Mouse (Mus musculus) lung, embryonic 15.5 days (tissue): Measurements from ENCODE around the gene Glb1l. TPM values are rescaled to one million over a fixed set of nuclear protein-coding genes. Genes with fewer than 3 reads are reported as not detected.

ENCODE experiments used
- ATAC-seq: fragments of 200-750 bp; cut with Nextera tagmentation; 2 replicates; pipeline ENCODE4 v1.8.0; 2017; ENCODE audit warnings: moderate number of reproducible peaks, borderline replicate concordance; ENCODE audit not compliant: low FRiP score, low TSS enrichment; ENCODE audit errors: extremely low read depth
- H3K27ac ChIP-seq: fragments of 300-500 bp; sonication (generic); 2 replicates; pipeline ENCODE4 v1.5.1; 2015; ENCODE audit warnings: moderate library complexity, mild to moderate bottlenecking, inconsistent platforms
- H3K27me3 ChIP-seq: fragments of 300-500 bp; sonication (generic); 2 replicates; pipeline ENCODE4 v1.6.1; 2015; ENCODE audit warnings: inconsistent platforms
- H3K36me3 ChIP-seq: fragments of 300-500 bp; sonication (generic); 2 replicates; pipeline ENCODE4 v1.6.1; 2015; ENCODE audit warnings: inconsistent platforms
- H3K4me1 ChIP-seq: fragments of 300-500 bp; sonication (generic); 2 replicates; pipeline ENCODE4 v1.6.1; 2015; ENCODE audit warnings: inconsistent platforms
- H3K4me2 ChIP-seq: fragments of 300-500 bp; sonication (generic); 2 replicates; pipeline ENCODE4 v1.6.1; 2015; ENCODE audit warnings: inconsistent platforms, mild to moderate bottlenecking, moderate library complexity
- H3K4me3 ChIP-seq: fragments of 300-500 bp; sonication (generic); 2 replicates; pipeline ENCODE4 v1.5.1; 2015; ENCODE audit warnings: mild to moderate bottlenecking, inconsistent platforms
- H3K9ac ChIP-seq: fragments of 300-500 bp; sonication (generic); 2 replicates; pipeline ENCODE4 v1.6.1; 2015; ENCODE audit warnings: inconsistent platforms
- H3K9me3 ChIP-seq: fragments of 300-500 bp; sonication (generic); 2 replicates; pipeline ENCODE4 v1.6.1; 2016; ENCODE audit warnings: inconsistent platforms
- WGBS: fragments of 180-500 bp; shearing (Covaris S2); methylation state at CpG from one replicate; pipeline ENCODE4 v1.1.7; 2015; 5-methylcytosine and 5-hydroxymethylcytosine counted together
- microRNA-seq: library from miRNA; unstranded; fragments of <30 nt; microRNA quantifications from one replicate; pipeline ENCODE4, GENCODE M21; 2016
- polyA plus RNA-seq: library from polyadenylated mRNA; unstranded; fragments of >200 nt; fragmentation: Nextera tagmentation; extraction: Ambion mirVana; gene quantifications from 2 replicates; pipeline ENCODE4 v1.2.1, GENCODE M21; 2015

The Glb1l gene
- polyA plus RNA-seq, 1 experiment from 2014 or later = 16.6 TPM

- no peak overlapping the region for H3K9ac ChIP-seq
- H3K4me2 ChIP-seq = no peak overlapping the region
- no peaks in the 10 kb centered on the region for H3K9me3 ChIP-seq
- no peak for ATAC-seq
- no peaks in the 10 kb centered on the region for H3K4me1 ChIP-seq
- no peaks in the 10 kb centered on the region for H3K27me3 ChIP-seq
- no peak overlapping the region for H3K4me3 ChIP-seq
- H3K27ac ChIP-seq = no peak overlapping the region
- no peaks in the 10 kb centered on the region for H3K36me3 ChIP-seq
- 45% methylated on average over 5 of the region's 5 CpGs for WGBS
These were observed 50.9 kb downstream of the Glb1l start for GRCm38 (mm10) chr1:75159540-75160255.

DNA sequence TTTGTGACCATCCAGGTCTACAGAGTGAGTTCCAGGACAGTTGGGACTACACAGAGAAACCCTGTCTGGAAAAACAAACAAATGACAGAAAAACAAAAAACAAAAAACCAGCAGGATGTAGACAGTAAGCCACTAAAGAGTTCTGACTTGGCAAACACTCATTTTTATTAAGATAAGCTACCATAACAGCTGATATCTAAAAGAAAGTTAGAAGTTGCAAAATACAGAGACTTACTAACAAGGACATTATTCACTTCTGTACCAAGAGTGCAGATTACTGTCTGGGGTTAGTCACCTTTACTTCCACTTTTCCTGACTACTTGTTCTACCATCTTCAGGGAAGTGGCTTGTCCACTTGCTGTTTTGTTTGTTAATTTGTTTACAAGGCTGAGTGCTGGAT is 51.6 kb downstream of the Glb1l start:
- H3K4me1 ChIP-seq = no peaks in the 10 kb centered on the region
- no peak overlapping the region for H3K9ac ChIP-seq
- no peak overlapping the region for H3K4me3 ChIP-seq
- no peaks in the 10 kb centered on the region for H3K36me3 ChIP-seq
- no peaks in the 10 kb centered on the region for H3K9me3 ChIP-seq
- no peaks in the 10 kb centered on the region for H3K27me3 ChIP-seq
- no peak overlapping the region for H3K4me2 ChIP-seq
- ATAC-seq = no peak
- no peak overlapping the region for H3K27ac ChIP-seq

- no peak overlapping the region for H3K4me3 ChIP-seq
- no peak overlapping the region for H3K4me2 ChIP-seq
- H3K27ac ChIP-seq = no peak overlapping the region
- no peaks in the 10 kb centered on the region for H3K4me1 ChIP-seq
- no peak for ATAC-seq
- no peak overlapping the region for H3K9ac ChIP-seq
- WGBS = 40% methylated on average over 3 of the region's 3 CpGs
- no peaks in the 10 kb centered on the region for H3K9me3 ChIP-seq
- no peaks in the 10 kb centered on the region for H3K27me3 ChIP-seq
- no peaks in the 10 kb centered on the region for H3K36me3 ChIP-seq
These were observed 54.8 kb downstream of the Glb1l start for GRCm38 (mm10) chr1:75155837-75156236.

- H3K4me3 ChIP-seq = no peak overlapping the region
- no peaks in the 10 kb centered on the region for H3K9me3 ChIP-seq
- H3K27ac ChIP-seq = no peak overlapping the region
- H3K27me3 ChIP-seq = no peaks in the 10 kb centered on the region
- 83% methylated on average over 4 of the region's 4 CpGs for WGBS
- ATAC-seq = no peak
- peaks cover 41% of the 10 kb centered on the region for H3K36me3 ChIP-seq
- no peak overlapping the region for H3K9ac ChIP-seq
- H3K4me2 ChIP-seq = no peak overlapping the region
- peaks cover 8% of the 10 kb centered on the region for H3K4me1 ChIP-seq
These were observed 61.9 kb downstream of the Glb1l start for GRCm38 (mm10) chr1:75148727-75149126.

Small RNAs within 50 kb of the gene (microRNA-seq; reads per million reads assigned to microRNA genes)
- not detected for gene Gm27943

Other genes starting within 250 kb of the Glb1l start
- gene Nhej1, start 85.6 kb downstream of the Glb1l start, polyA plus RNA-seq = 9.1 and 10.4 TPM in 2 replicates
- 0.33 and 0.41 TPM in 2 replicates for gene Slc23a3, start 76.9 kb downstream of the Glb1l start, polyA plus RNA-seq
- gene Cnppd1, start 68.1 kb downstream of the Glb1l start, polyA plus RNA-seq = 36.5 and 41.6 TPM in 2 replicates
- gene Retreg2, start 68.0 kb downstream of the Glb1l start, polyA plus RNA-seq = 48.6 and 49.8 TPM in 2 replicates
- gene Zfand2b, start 42.2 kb downstream of the Glb1l start, polyA plus RNA-seq = 38.1 and 39.9 TPM in 2 replicates
- gene Abcb6, start 30.4 kb downstream of the Glb1l start, polyA plus RNA-seq = 16.1 and 17.1 TPM in 2 replicates
- 21.8 and 23.2 TPM in 2 replicates for gene Ankzf1, start 18.7 kb downstream of the Glb1l start, polyA plus RNA-seq
- 21.9 and 27.6 TPM in 2 replicates for gene Atg9a, start 18.6 kb downstream of the Glb1l start, polyA plus RNA-seq
- gene Stk16, start within 50 bp of the Glb1l start, polyA plus RNA-seq = 136 and 137 TPM in 2 replicates
- gene Tuba4a, start 9.1 kb upstream of the Glb1l start, polyA plus RNA-seq = 35.8 and 44.9 TPM in 2 replicates
- gene A630095N17Rik, start 21.3 kb upstream of the Glb1l start, polyA plus RNA-seq = not detected in 2 replicates
- gene Dnajb2, start 25.6 kb upstream of the Glb1l start, polyA plus RNA-seq = 30.8 and 33.3 TPM in 2 replicates
- 0.39 and 0.72 TPM in 2 replicates for gene Ptprn, start 53.7 kb upstream of the Glb1l start, polyA plus RNA-seq
- gene Resp18, start 67.6 kb upstream of the Glb1l start, polyA plus RNA-seq = 0.91 and 1.4 TPM in 2 replicates
- 121 and 124 TPM in 2 replicates for gene Dnpep, start 107.2 kb upstream of the Glb1l start, polyA plus RNA-seq
- 57.1 and 59.5 TPM in 2 replicates for gene Des, start 149.5 kb upstream of the Glb1l start, polyA plus RNA-seq
- gene Speg, start 164.5 kb upstream of the Glb1l start, polyA plus RNA-seq = 41.6 and 42.8 TPM in 2 replicates
- gene Gmppa, start 225.1 kb upstream of the Glb1l start, polyA plus RNA-seq = 80.3 and 88.5 TPM in 2 replicates
- 0.26 and 0.30 TPM in 2 replicates for gene Asic4, start 239.6 kb upstream of the Glb1l start, polyA plus RNA-seq